Mouse (Mus musculus) hindbrain, embryonic 10.5 days (tissue): ENCODE results near the gene Trmt10b. TPM values are rescaled to one million over a fixed set of nuclear protein-coding genes. Genes with fewer than 3 reads are reported as not detected.

ENCODE experiments used
- polyA plus RNA-seq: library from polyadenylated mRNA; unstranded; fragments of >200 nt; fragmentation: Nextera tagmentation; extraction: Ambion mirVana; gene quantifications from 2 replicates; pipeline ENCODE4 v1.2.1, GENCODE M21; 2016

The Trmt10b gene
- polyA plus RNA-seq, 1 experiment from 2014 or later, result 22.1 TPM

Other genes starting within 250 kb of the Trmt10b start
- 14.4 and 16.5 TPM in 2 replicates for gene Fbxo10, start 212.5 kb upstream of the Trmt10b start, polyA plus RNA-seq
- 204 and 213 TPM in 2 replicates for gene Tomm5, start 189.0 kb upstream of the Trmt10b start, polyA plus RNA-seq
- gene Frmpd1, start 112.3 kb upstream of the Trmt10b start, polyA plus RNA-seq, result 1.5 and 1.8 TPM in 2 replicates
- gene Dcaf10, start 45.0 kb downstream of the Trmt10b start, polyA plus RNA-seq, result 9.2 and 10.4 TPM in 2 replicates
- gene Exosc3, start 45.6 kb downstream of the Trmt10b start, polyA plus RNA-seq, result 92.8 and 111 TPM in 2 replicates
- 77.6 and 79.9 TPM in 2 replicates for gene Slc25a51, start 111.6 kb downstream of the Trmt10b start, polyA plus RNA-seq
- 3.2 and 3.7 TPM in 2 replicates for gene Shb, start 235.3 kb downstream of the Trmt10b start, polyA plus RNA-seq